15 mouse cellular contexts compared by ENCODE assay signal in genomic region chr5:98995767-98996166, GRCm38 (mm10). TPM values are rescaled to one million over a fixed set of nuclear protein-coding genes. Genes with fewer than 3 reads are reported as not detected.
DNase-seq lines count a peak whose midpoint lies in the region; ATAC-seq and TF ChIP-seq lines count a peak whose summit lies in the region.
"Had no signal": no experiment of that assay in that cellular context is flagged by ENCODE, and none has a peak within 500 bp of the region (broad histone marks: within the 10 kb centered on the region; RNA-seq: fewer than 3 reads in every experiment).

No protein-coding gene starts in this region.

- TF ChIP-seq CTCF in liver, adult 2 months (IDR thresholded peaks at IDR 0.05; ENCODE audit: low read depth, low read length): no peak

- no peaks in the 10 kb centered on the region for H3K36me3 ChIP-seq in liver, adult 2 months (ENCODE audit: control insufficient read depth, insufficient read depth, low read length)
- H3K36me3 ChIP-seq in liver, embryonic 11.5 days (ENCODE audit: control insufficient read depth, insufficient read depth, low read length): no peaks in the 10 kb centered on the region
- no peaks in the 10 kb centered on the region for H3K36me3 ChIP-seq in forebrain, embryonic 14.5 days (ENCODE audit: control insufficient read depth, insufficient read depth, low read length)
- H3K36me3 ChIP-seq in lung, embryonic 16.5 days (ENCODE audit: control insufficient read depth, insufficient read depth, low read length): no peaks in the 10 kb centered on the region
- no peaks in the 10 kb centered on the region for H3K36me3 ChIP-seq in neural tube, embryonic 14.5 days (ENCODE audit: control insufficient read depth, insufficient read depth, low read length)

- WGBS in liver, adult 2 months: 30% methylated on average over 4 of the region's 4 CpGs
- 73% methylated on average over 4 of the region's 4 CpGs for WGBS in liver, embryonic 11.5 days
- 15% methylated on average over 4 of the region's 4 CpGs for WGBS in forebrain, embryonic 14.5 days
- 36% methylated on average over 4 of the region's 4 CpGs for WGBS in lung, embryonic 16.5 days
- WGBS in neural tube, embryonic 14.5 days: 36% methylated on average over 4 of the region's 4 CpGs

- H3K9ac ChIP-seq in liver, adult 2 months (ENCODE audit: low read depth, low read length): no peak overlapping the region
- H3K9ac ChIP-seq in liver, embryonic 11.5 days (ENCODE audit: low read depth, low read length): no peak overlapping the region
- H3K9ac ChIP-seq in forebrain, embryonic 14.5 days (ENCODE audit: low read length): no peak overlapping the region
- no peak overlapping the region for H3K9ac ChIP-seq in lung, embryonic 16.5 days (ENCODE audit: low read length)
- no peak overlapping the region for H3K9ac ChIP-seq in neural tube, embryonic 14.5 days (replicated peaks; ENCODE audit: low read depth, low read length)
- H3K9ac ChIP-seq: liver, embryonic 14.5 days had no signal

- no peaks in the 10 kb centered on the region for H3K9me3 ChIP-seq in liver, embryonic 11.5 days (ENCODE audit: control insufficient read depth, low read length)
- no peaks in the 10 kb centered on the region for H3K9me3 ChIP-seq in forebrain, embryonic 14.5 days (replicated peaks; ENCODE audit: control insufficient read depth, low read length)
- H3K9me3 ChIP-seq in lung, embryonic 16.5 days (ENCODE audit: control insufficient read depth, low read length): no peaks in the 10 kb centered on the region
- no peaks in the 10 kb centered on the region for H3K9me3 ChIP-seq in neural tube, embryonic 14.5 days (ENCODE audit: control insufficient read depth, low read length)

- no peaks in the 10 kb centered on the region for H3K79me2 ChIP-seq in liver, adult 2 months (ENCODE audit: control insufficient read depth, insufficient read depth, low read length)

- DNase-seq in liver, adult 2 months (ENCODE audit: extremely low read depth, low read depth, low spot score): peak; percentile 98
- DNase-seq in liver, embryonic 11.5 days (ENCODE audit: low spot score): no peak
- DNase-seq in forebrain, embryonic 14.5 days (ENCODE audit: low spot score): peak; percentile 76
- DNase-seq in adrenal gland, postnatal 25 days: no peak
- DNase-seq: cerebellum, adult 18-20 months; right cerebral cortex, postnatal 14 days; thymus, adult 18-20 months had no signal

- H3K4me1 ChIP-seq in liver, adult 2 months (ENCODE audit: control insufficient read depth, insufficient read depth, low read length): peaks cover 12% of the 10 kb centered on the region; the same call in 1 of the 2 replicates
- H3K4me1 ChIP-seq in liver, embryonic 11.5 days (replicated peaks; ENCODE audit: control insufficient read depth, insufficient read depth, low read length): no peaks in the 10 kb centered on the region
- H3K4me1 ChIP-seq in forebrain, embryonic 14.5 days (ENCODE audit: control insufficient read depth, insufficient read depth, low read length): peaks cover 5% of the 10 kb centered on the region; the same call in 1 of the 2 replicates
- 0 out of 2 replicates have a peak, but pooled peaks cover 2% of the 10 kb centered on the region for H3K4me1 ChIP-seq in lung, embryonic 16.5 days (replicated peaks; ENCODE audit: control insufficient read depth, insufficient read depth, low read length)
- H3K4me1 ChIP-seq in neural tube, embryonic 14.5 days (ENCODE audit: control insufficient read depth, insufficient read depth, low read length): no peaks in the 10 kb centered on the region

- no peak for TF ChIP-seq POLR2A in liver, adult 2 months (IDR thresholded peaks at IDR 0.05; ENCODE audit: extremely low read depth, insufficient read depth, low read length)

- H3K27me3 ChIP-seq in liver, adult 2 months (ENCODE audit: control insufficient read depth, insufficient read depth, low read length): no peaks in the 10 kb centered on the region
- H3K27me3 ChIP-seq in liver, embryonic 11.5 days (replicated peaks; ENCODE audit: control insufficient read depth, insufficient read depth, low read length): no peaks in the 10 kb centered on the region
- H3K27me3 ChIP-seq in forebrain, embryonic 14.5 days (replicated peaks; ENCODE audit: control insufficient read depth, insufficient read depth, low read length): no peaks in the 10 kb centered on the region
- no peaks in the 10 kb centered on the region for H3K27me3 ChIP-seq in lung, embryonic 16.5 days (ENCODE audit: control insufficient read depth, insufficient read depth, low read depth, low read length)
- H3K27me3 ChIP-seq in neural tube, embryonic 14.5 days (ENCODE audit: control insufficient read depth, insufficient read depth, low read length): no peaks in the 10 kb centered on the region

- no peak for ATAC-seq in liver, embryonic 11.5 days (replicated peaks; ENCODE audit: low FRiP score)
- peak; percentile 89 for ATAC-seq in forebrain, embryonic 14.5 days
- ATAC-seq in lung, embryonic 16.5 days (ENCODE audit: low read depth): peak; percentile 88
- ATAC-seq in neural tube, embryonic 14.5 days (ENCODE audit: low read depth): peak; percentile 24; the same call in 1 of the 2 replicates
- ATAC-seq in monocyte, adult 5-6 weeks (replicated peaks; ENCODE audit: insufficient number of reproducible peaks, low FRiP score, low TSS enrichment, poor library complexity, severe bottlenecking): no peak
- ATAC-seq: inflammation-experienced regulatory T-cells, adult 6 months had no signal

- H3K4me3 ChIP-seq in liver, adult 2 months (ENCODE audit: insufficient read depth, low read depth, low read length): no peak overlapping the region
- H3K4me3 ChIP-seq in liver, embryonic 11.5 days (ENCODE audit: low read depth, low read length): no peak overlapping the region
- H3K4me3 ChIP-seq in forebrain, embryonic 14.5 days (ENCODE audit: low read depth, low read length): no peak overlapping the region
- no peak overlapping the region for H3K4me3 ChIP-seq in lung, embryonic 16.5 days (ENCODE audit: low read length)
- H3K4me3 ChIP-seq in neural tube, embryonic 14.5 days (ENCODE audit: low read depth, low read length): no peak overlapping the region

- no peak overlapping the region for H3K27ac ChIP-seq in liver, adult 2 months (replicated peaks; ENCODE audit: insufficient read depth, low read depth, low read length)
- H3K27ac ChIP-seq in liver, embryonic 11.5 days (ENCODE audit: low read depth, low read length): no peak overlapping the region
- H3K27ac ChIP-seq in forebrain, embryonic 14.5 days (ENCODE audit: low read depth, low read length): no peak overlapping the region
- H3K27ac ChIP-seq in lung, embryonic 16.5 days (ENCODE audit: low read length): no peak overlapping the region
- H3K27ac ChIP-seq in neural tube, embryonic 14.5 days (ENCODE audit: low read depth, low read length): no peak overlapping the region
- H3K27ac ChIP-seq: kidney, postnatal 0 days; liver, embryonic 14.5 days had no signal

- no peak overlapping the region for H3K4me2 ChIP-seq in liver, embryonic 11.5 days
- no peak overlapping the region for H3K4me2 ChIP-seq in forebrain, embryonic 14.5 days (ENCODE audit: low read length)
- no peak overlapping the region for H3K4me2 ChIP-seq in lung, embryonic 16.5 days (ENCODE audit: low read depth, low read length)
- no peak overlapping the region for H3K4me2 ChIP-seq in neural tube, embryonic 14.5 days (ENCODE audit: low read depth, low read length)

RNA-seq across cellular contexts. Expression of gene Prkg2, which starts 41.4 kb away (rescaled TPM):
- total RNA-seq in liver, adult 2 months (2014; rRNA removed): under 0.01 TPM in 1 of 2 replicates, not detected in the other
- not detected in 2 replicates for polyA plus RNA-seq in liver, adult 2 months (2012; rRNA removed)
- 0.21 and 0.62 TPM in 2 replicates for polyA plus RNA-seq in liver, embryonic 11.5 days (2014; fragmentation: Nextera tagmentation; extraction: Ambion mirVana)
- polyA plus RNA-seq in forebrain, embryonic 14.5 days (2014; fragmentation: Nextera tagmentation; extraction: Ambion mirVana): 0.75 and 0.97 TPM in 2 replicates
- 1.8 and 2.1 TPM in 2 replicates for polyA plus RNA-seq in lung, embryonic 16.5 days (2015; fragmentation: Nextera tagmentation; extraction: Ambion mirVana)
- 1.3 and 1.5 TPM in 2 replicates for polyA plus RNA-seq in neural tube, embryonic 14.5 days (2014; fragmentation: Nextera tagmentation; extraction: Ambion mirVana)
- total RNA-seq in adrenal gland, postnatal 25 days (2021): 2.9 and 3.3 TPM in 2 replicates
- total RNA-seq in monocyte, adult 5-6 weeks (2017): not detected in 3 replicates
- total RNA-seq: granulocyte monocyte progenitor cell, adult 5-6 weeks; MEL had no signal
- polyA plus RNA-seq: inflammation-experienced regulatory T-cells, adult 6 months had no signal

Comparison
In these comparisons a context has a peak if more than half of its experiments do, and no peak if none do; other contexts are left out.
1. DNase-seq: peak in liver, adult 2 months (single experiment) and forebrain, embryonic 14.5 days (single experiment); none in liver, embryonic 11.5 days (single experiment) and adrenal gland, postnatal 25 days (single experiment).
2. ATAC-seq: peak in forebrain, embryonic 14.5 days (single experiment), lung, embryonic 16.5 days (single experiment) and neural tube, embryonic 14.5 days (single experiment); none in liver, embryonic 11.5 days (single experiment) and monocyte, adult 5-6 weeks (single experiment).